Comparison of ENCODE assay signal across 28 mouse cellular contexts in genomic region chr6:11796361-11796760, GRCm38 (mm10).
"Had no signal": no experiment of that assay in that cellular context is flagged by ENCODE, and none has a peak within 500 bp of the region (broad histone marks: within the 10 kb centered on the region; RNA-seq: fewer than 3 reads in every experiment).

No protein-coding gene starts in this region.

- H3K9me3 ChIP-seq: heart, embryonic 13.5 days; heart, embryonic 15.5 days; hindbrain, embryonic 10.5 days; hindbrain, embryonic 13.5 days; hindbrain, embryonic 15.5 days; kidney, embryonic 15.5 days; limb, embryonic 10.5 days; limb, embryonic 12.5 days; liver, embryonic 13.5 days had no signal

- H3K27me3 ChIP-seq: heart, embryonic 13.5 days; heart, embryonic 15.5 days; hindbrain, embryonic 13.5 days; hindbrain, embryonic 15.5 days; kidney, embryonic 15.5 days; limb, embryonic 12.5 days; liver, embryonic 13.5 days had no signal

- ATAC-seq: hindbrain, postnatal 0 days; intestine, embryonic 16.5 days had no signal

- H3K9ac ChIP-seq: heart, embryonic 13.5 days; heart, embryonic 15.5 days; hindbrain, embryonic 13.5 days; hindbrain, embryonic 15.5 days; kidney, embryonic 15.5 days; limb, embryonic 12.5 days; liver, embryonic 13.5 days had no signal

- H3K4me2 ChIP-seq: heart, embryonic 11.5 days; heart, embryonic 13.5 days; heart, embryonic 15.5 days; hindbrain, embryonic 13.5 days; hindbrain, embryonic 15.5 days; kidney, embryonic 15.5 days; limb, embryonic 12.5 days; liver, embryonic 11.5 days; liver, embryonic 13.5 days had no signal

- H3K4me1 ChIP-seq: heart, embryonic 13.5 days; heart, embryonic 15.5 days; hindbrain, embryonic 10.5 days; hindbrain, embryonic 13.5 days; hindbrain, embryonic 15.5 days; kidney, embryonic 15.5 days; limb, embryonic 10.5 days; limb, embryonic 12.5 days; liver, embryonic 13.5 days had no signal

- DNase-seq: gastrocnemius, adult 2 months; gastrocnemius, postnatal 10 days; gastrocnemius, postnatal 25 days; heart, adult 11 months; heart, adult 2 months; heart, postnatal 14 days; heart, postnatal 36 days; kidney, adult 11 months; kidney, adult 2 months; kidney, adult 9 months; kidney, postnatal 14 days; liver; liver, embryonic 13.5 days had no signal

- H3K36me3 ChIP-seq: heart, embryonic 13.5 days; heart, embryonic 15.5 days; hindbrain, embryonic 10.5 days; hindbrain, embryonic 13.5 days; hindbrain, embryonic 15.5 days; kidney, embryonic 15.5 days; limb, embryonic 10.5 days; limb, embryonic 12.5 days; liver, embryonic 13.5 days had no signal

- H3K4me3 ChIP-seq: gastrocnemius, adult 2 months; heart, adult 2 months; heart, embryonic 13.5 days; heart, embryonic 15.5 days; hindbrain, embryonic 10.5 days; hindbrain, embryonic 13.5 days; hindbrain, embryonic 15.5 days; kidney, embryonic 15.5 days; layer of hippocampus, adult 2 months; left cerebral cortex, adult 2 months; limb, embryonic 10.5 days; limb, embryonic 12.5 days; liver, embryonic 13.5 days had no signal

- H3K27ac ChIP-seq: gastrocnemius, adult 2 months; heart, adult 2 months; heart, embryonic 13.5 days; heart, embryonic 15.5 days; hindbrain, embryonic 10.5 days; hindbrain, embryonic 13.5 days; hindbrain, embryonic 15.5 days; hindbrain, postnatal 0 days; kidney, embryonic 15.5 days; kidney, postnatal 0 days; layer of hippocampus, adult 2 months; left cerebral cortex, adult 2 months; limb, embryonic 10.5 days; limb, embryonic 12.5 days; liver, embryonic 13.5 days had no signal
